Mouse (Mus musculus): ENCODE results near the gene Mapk8ip2. TPM values are rescaled to one million over a fixed set of nuclear protein-coding genes. Genes with fewer than 3 reads are reported as not detected.

Mapk8ip2 gene
- polyA plus RNA-seq, 1 experiment from 2014 or later, result 54.9 TPM

- no peaks in the 10 kb centered on the region for H3K36me3 ChIP-seq
- no peak overlapping the region for H3K4me3 ChIP-seq
- H3K9ac ChIP-seq (replicated peaks), result no peak overlapping the region; the same call in 1 of the 2 replicates
- H3K9me3 ChIP-seq, result no peaks in the 10 kb centered on the region
- no peak for ATAC-seq (ENCODE audit: low FRiP score, low read depth)
- peaks cover 17% of the 10 kb centered on the region for H3K27me3 ChIP-seq
- no peak overlapping the region for H3K27ac ChIP-seq (replicated peaks)
- peak overlapping the region; percentile 86; the same call in 1 of the 2 replicates for H3K4me2 ChIP-seq (replicated peaks)
- peaks cover 15% of the 10 kb centered on the region for H3K4me1 ChIP-seq
- WGBS, result 92% methylated on average over 19 of the region's 19 CpGs
These were observed 21.0 kb downstream of the Mapk8ip2 start for GRCm38 (mm10) chr15:89474596-89475292.

GRCm38 (mm10) chr15:89475293-89475600 is 21.5 kb downstream of the Mapk8ip2 start:
- Histone ChIP-seq H3K9me3 (no peaks in the 10 kb centered on the region), H3K36me3 (no peaks in the 10 kb centered on the region; the same call in 1 of the 2 replicates), H3K9ac (replicated peaks) (peak overlapping the region; percentile 68), H3K4me2 (replicated peaks) (peak overlapping the region; percentile 86), H3K27ac (replicated peaks) (no peak overlapping the region), H3K4me1 (peaks cover 15% of the 10 kb centered on the region), H3K27me3 (peaks cover 17% of the 10 kb centered on the region), H3K4me3 (peak overlapping the region; percentile 51; the same call in 1 of the 2 replicates)
- 86% methylated on average over 7 of the region's 7 CpGs for WGBS
- ATAC-seq (ENCODE audit: low FRiP score, low read depth), result peak; percentile 1; the same call in 1 of the 2 replicates

GRCm38 (mm10) chr15:89475611-89476474 is 22.1 kb downstream of the Mapk8ip2 start:
- peak; percentile 96 for ATAC-seq (ENCODE audit: low FRiP score, low read depth)
- Histone ChIP-seq H3K36me3 (no peaks in the 10 kb centered on the region; the same call in 1 of the 2 replicates), H3K4me1 (peaks cover 15% of the 10 kb centered on the region), H3K9ac (replicated peaks) (peak overlapping the region; percentile 68), H3K4me3 (peak overlapping the region; percentile 51), H3K9me3 (no peaks in the 10 kb centered on the region), H3K27ac (replicated peaks) (peak overlapping the region; percentile 67), H3K4me2 (replicated peaks) (peak overlapping the region; percentile 86), H3K27me3 (peaks cover 17% of the 10 kb centered on the region)
- WGBS, result 9% methylated on average over 44 of the region's 44 CpGs

- H3K4me2 ChIP-seq (replicated peaks), result peak overlapping the region; percentile 86
- no peaks in the 10 kb centered on the region; the same call in 1 of the 2 replicates for H3K36me3 ChIP-seq
- H3K9ac ChIP-seq (replicated peaks), result peak overlapping the region; percentile 68
- no peak for ATAC-seq (ENCODE audit: low FRiP score, low read depth)
- no peaks in the 10 kb centered on the region for H3K9me3 ChIP-seq
- H3K27me3 ChIP-seq, result peaks cover 17% of the 10 kb centered on the region
- peak overlapping the region; percentile 67 for H3K27ac ChIP-seq (replicated peaks)
- WGBS, result 12% methylated on average over 5 of the region's 5 CpGs
- H3K4me3 ChIP-seq, result peak overlapping the region; percentile 51
- H3K4me1 ChIP-seq, result peaks cover 15% of the 10 kb centered on the region
These were observed 22.7 kb downstream of the Mapk8ip2 start for GRCm38 (mm10) chr15:89476475-89476815.

- peaks cover 15% of the 10 kb centered on the region for H3K4me1 ChIP-seq
- H3K4me3 ChIP-seq, result peak within 1 kb of the TSS; percentile 51
- H3K9me3 ChIP-seq, result no peaks in the 10 kb centered on the region
- H3K27ac ChIP-seq (replicated peaks), result peak within 1 kb of the TSS; percentile 67
- WGBS, result 34% methylated on average over 9 of the region's 9 CpGs
- no peaks in the 10 kb centered on the region; the same call in 1 of the 2 replicates for H3K36me3 ChIP-seq
- no peak for ATAC-seq (ENCODE audit: low FRiP score, low read depth)
- peak within 1 kb of the TSS; percentile 68 for H3K9ac ChIP-seq (replicated peaks)
- peak within 1 kb of the TSS; percentile 86 for H3K4me2 ChIP-seq (replicated peaks)
- H3K27me3 ChIP-seq, result peaks cover 17% of the 10 kb centered on the region
These were observed 23.4 kb downstream of the Mapk8ip2 start, which contains the start of gene Arsa for GRCm38 (mm10) chr15:89477091-89477491. Gene Arsa (minus strand): TSS chr15:89477425.

GRCm38 (mm10) chr15:89477806-89478205 is 24.1 kb downstream of the Mapk8ip2 start:
- ATAC-seq (ENCODE audit: low FRiP score, low read depth), result no peak
- Histone ChIP-seq H3K9me3 (no peaks in the 10 kb centered on the region), H3K27me3 (peaks cover 17% of the 10 kb centered on the region), H3K4me2 (replicated peaks) (no peak overlapping the region), H3K27ac (replicated peaks) (no peak overlapping the region), H3K9ac (replicated peaks) (no peak overlapping the region), H3K4me1 (peaks cover 15% of the 10 kb centered on the region), H3K4me3 (no peak overlapping the region), H3K36me3 (no peaks in the 10 kb centered on the region; the same call in 1 of the 2 replicates)
- 46% methylated on average over 8 of the region's 8 CpGs for WGBS

GRCm38 (mm10) chr15:89478622-89479021 is 24.9 kb downstream of the Mapk8ip2 start:
- Histone ChIP-seq H3K9me3 (no peaks in the 10 kb centered on the region), H3K9ac (replicated peaks) (no peak overlapping the region), H3K27ac (replicated peaks) (no peak overlapping the region), H3K27me3 (peaks cover 17% of the 10 kb centered on the region), H3K4me2 (replicated peaks) (no peak overlapping the region), H3K4me1 (peaks cover 15% of the 10 kb centered on the region), H3K4me3 (no peak overlapping the region), H3K36me3 (no peaks in the 10 kb centered on the region; the same call in 1 of the 2 replicates)
- ATAC-seq (ENCODE audit: low FRiP score, low read depth), result no peak
- WGBS, result 92% methylated on average over 3 of the region's 3 CpGs

- no peak overlapping the region for H3K9ac ChIP-seq (replicated peaks)
- H3K4me1 ChIP-seq, result peaks cover 9% of the 10 kb centered on the region
- no peaks in the 10 kb centered on the region; the same call in 1 of the 2 replicates for H3K36me3 ChIP-seq
- 85% methylated on average over 8 of the region's 8 CpGs for WGBS
- H3K4me2 ChIP-seq (replicated peaks), result no peak overlapping the region
- H3K27ac ChIP-seq (replicated peaks), result no peak overlapping the region
- H3K4me3 ChIP-seq, result no peak overlapping the region
- no peaks in the 10 kb centered on the region for H3K9me3 ChIP-seq
- no peak for ATAC-seq (ENCODE audit: low FRiP score, low read depth)
- peaks cover 10% of the 10 kb centered on the region; the same call in 1 of the 2 replicates for H3K27me3 ChIP-seq
These were observed 26.9 kb downstream of the Mapk8ip2 start for GRCm38 (mm10) chr15:89480584-89480983.

- Histone ChIP-seq H3K4me1 (no peaks in the 10 kb centered on the region), H3K9ac (replicated peaks) (no peak overlapping the region)
- 81% methylated on average over 12 of the region's 12 CpGs for WGBS
These were observed 34.5 kb downstream of the Mapk8ip2 start for GRCm38 (mm10) chr15:89488182-89488581.

GRCm38 (mm10) chr15:89488611-89489117 is 35.0 kb downstream of the Mapk8ip2 start:
- 59% methylated on average over 14 of the region's 14 CpGs for WGBS
- no peak for ATAC-seq (ENCODE audit: low FRiP score, low read depth)

More at GRCm38 (mm10) chr15:89488182-89488581, 34.5 kb downstream of the Mapk8ip2 start:
- H3K36me3 ChIP-seq, result no peaks in the 10 kb centered on the region
- no peak overlapping the region for H3K27ac ChIP-seq (replicated peaks)
- H3K9me3 ChIP-seq, result no peaks in the 10 kb centered on the region
- H3K4me3 ChIP-seq, result no peak overlapping the region
- H3K4me2 ChIP-seq (replicated peaks), result no peak overlapping the region
- no peaks in the 10 kb centered on the region for H3K27me3 ChIP-seq
- ATAC-seq (ENCODE audit: low FRiP score, low read depth), result no peak

GRCm38 (mm10) chr15:89494970-89495369 is 41.3 kb downstream of the Mapk8ip2 start:
- peaks cover 18% of the 10 kb centered on the region for H3K4me1 ChIP-seq
- H3K27ac ChIP-seq (replicated peaks), result no peak overlapping the region
- H3K36me3 ChIP-seq, result no peaks in the 10 kb centered on the region
- no peak overlapping the region for H3K4me3 ChIP-seq
- peaks cover 34% of the 10 kb centered on the region for H3K27me3 ChIP-seq
- no peak for ATAC-seq (ENCODE audit: low FRiP score, low read depth)
- H3K9ac ChIP-seq (replicated peaks), result no peak overlapping the region
- WGBS, result 85% methylated on average over 4 of the region's 4 CpGs
- H3K4me2 ChIP-seq (replicated peaks), result no peak overlapping the region
- no peaks in the 10 kb centered on the region for H3K9me3 ChIP-seq

More at GRCm38 (mm10) chr15:89488611-89489117, 35.0 kb downstream of the Mapk8ip2 start:
- Histone ChIP-seq H3K4me2 (replicated peaks) (no peak overlapping the region), H3K27ac (replicated peaks) (no peak overlapping the region), H3K36me3 (no peaks in the 10 kb centered on the region), H3K4me1 (no peaks in the 10 kb centered on the region), H3K9me3 (no peaks in the 10 kb centered on the region), H3K4me3 (no peak overlapping the region), H3K27me3 (no peaks in the 10 kb centered on the region), H3K9ac (replicated peaks) (no peak overlapping the region)

GRCm38 (mm10) chr15:89496131-89496530 is 42.4 kb downstream of the Mapk8ip2 start:
- WGBS, result 17% methylated on average over 4 of the region's 4 CpGs
- Histone ChIP-seq H3K4me2 (replicated peaks) (no peak overlapping the region), H3K36me3 (no peaks in the 10 kb centered on the region), H3K9ac (replicated peaks) (no peak overlapping the region), H3K9me3 (no peaks in the 10 kb centered on the region), H3K4me1 (peaks cover 25% of the 10 kb centered on the region), H3K27ac (replicated peaks) (peak overlapping the region; percentile 40), H3K4me3 (no peak overlapping the region), H3K27me3 (peaks cover 45% of the 10 kb centered on the region)
- ATAC-seq (ENCODE audit: low FRiP score, low read depth), result no peak
